33 mouse cellular contexts compared by ENCODE assay signal in the genomic region with DNA sequence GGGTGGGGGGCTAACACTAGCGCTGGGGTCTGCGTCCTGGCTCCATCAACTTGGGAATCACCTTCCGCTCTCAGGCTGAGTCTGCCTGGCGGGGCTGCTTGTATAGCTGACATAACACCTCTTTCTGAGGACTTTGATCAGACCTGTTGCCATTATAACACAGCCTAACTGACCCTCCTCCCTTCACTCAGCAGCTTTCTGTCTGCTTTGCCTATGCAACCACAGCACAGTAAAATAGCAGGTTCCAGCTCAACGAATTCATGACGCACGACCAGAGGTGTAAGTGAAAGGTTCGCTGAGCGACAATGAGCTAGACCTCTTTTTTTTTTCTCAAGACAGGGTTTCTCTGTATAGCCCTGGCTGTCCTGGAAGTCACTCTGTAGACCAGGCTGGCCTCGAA. TPM values are rescaled to one million over a fixed set of nuclear protein-coding genes. Genes with fewer than 3 reads are reported as not detected.
DNase-seq lines count a peak whose midpoint lies in the region; TF ChIP-seq lines count a peak whose summit lies in the region.
"Had no signal": no experiment of that assay in that cellular context is flagged by ENCODE, and none has a peak within 500 bp of the region (broad histone marks: within the 10 kb centered on the region; RNA-seq: fewer than 3 reads in every experiment).

No protein-coding gene starts in this region.

- H3K27ac ChIP-seq in testis, adult 2 months (ENCODE audit: control insufficient read depth, insufficient read depth, low read depth, low read length): no peak overlapping the region
- H3K27ac ChIP-seq: gastrocnemius, adult 2 months; intestine, embryonic 15.5 days; layer of hippocampus, adult 2 months; left cerebral cortex, adult 2 months; limb, embryonic 12.5 days; liver, embryonic 12.5 days; stomach, embryonic 15.5 days had no signal

- TF ChIP-seq POLR2A in testis, adult 2 months (IDR thresholded peaks at IDR 0.05; ENCODE audit: control insufficient read depth, low read depth, low read length): no peak

- H3K27me3 ChIP-seq in testis, adult 2 months (ENCODE audit: control insufficient read depth, insufficient read depth, low read length): no peaks in the 10 kb centered on the region
- H3K27me3 ChIP-seq: intestine, embryonic 15.5 days; limb, embryonic 12.5 days; liver, embryonic 12.5 days; Patski; stomach, embryonic 15.5 days had no signal

- H3K4me1 ChIP-seq in testis, adult 2 months (ENCODE audit: control insufficient read depth, insufficient read depth, low read length): peaks cover 18% of the 10 kb centered on the region

- no peaks in the 10 kb centered on the region for H3K36me3 ChIP-seq in testis, adult 2 months (ENCODE audit: control insufficient read depth, insufficient read depth, low read length)

- H3K4me3 ChIP-seq in testis, adult 2 months (ENCODE audit: control insufficient read depth, low read depth, low read length): peak overlapping the region; percentile 32; the same call in 1 of the 2 replicates
- H3K4me3 ChIP-seq: gastrocnemius, adult 2 months; intestine, embryonic 15.5 days; layer of hippocampus, adult 2 months; left cerebral cortex, adult 2 months; limb, embryonic 12.5 days; liver, embryonic 12.5 days; stomach, embryonic 15.5 days had no signal

- no peak for TF ChIP-seq CTCF in testis, adult 2 months (IDR thresholded peaks at IDR 0.05; ENCODE audit: control insufficient read depth, insufficient read depth, insufficient replicate concordance, low read depth, low read length)

- DNase-seq in kidney, adult 18-20 months: peak; percentile 12
- DNase-seq in kidney, adult 9 months: no peak
- no peak for DNase-seq in testis, postnatal 14 days (ENCODE audit: low spot score)
- DNase-seq in kidney, postnatal 10 days: peak; percentile 47
- DNase-seq in cerebellum, adult 9-11 months: no peak
- no peak for DNase-seq in ovary, postnatal 10 days (ENCODE audit: low spot score)
- DNase-seq: adrenal gland, postnatal 10 days; cerebellum, adult 8-10 months; cerebellum, postnatal 36 days; gastrocnemius, adult 2 months; gastrocnemius, postnatal 36 days; heart, adult 18-20 months; heart, postnatal 14 days; lung, adult 2 months; lung, postnatal 14 days; midbrain, embryonic 14.5 days; retina, postnatal 1 day; right cerebral cortex, postnatal 14 days; thymus, adult 18-20 months; thymus, postnatal 25 days had no signal

RNA-seq across cellular contexts. Expression of a gene that starts 1.6 kb away (rescaled TPM):
- 22.7 and 25.9 TPM in 2 replicates for polyA plus RNA-seq in testis, adult 2 months (2012; rRNA removed)

RNA-seq across cellular contexts. Expression of a gene that starts 2.2 kb away (rescaled TPM):
- polyA plus RNA-seq in testis, adult 2 months (2012; rRNA removed): 1.2 and 1.3 TPM in 2 replicates

RNA-seq across cellular contexts. Expression of a gene that starts 2.7 kb away (rescaled TPM):
- 154 and 173 TPM in 2 replicates for polyA plus RNA-seq in testis, adult 2 months (2012; rRNA removed)
- polyA plus RNA-seq: forebrain, embryonic 14.5 days; heart, embryonic 11.5 days; hindbrain, embryonic 11.5 days; hindbrain, embryonic 16.5 days; intestine, embryonic 15.5 days; limb, embryonic 12.5 days; liver, embryonic 12.5 days; small intestine, adult 2 months; stomach, embryonic 15.5 days had no signal

RNA-seq across cellular contexts. Expression of a gene that starts 8.5 kb away (rescaled TPM):
- 25.3 and 26.0 TPM in 2 replicates for polyA plus RNA-seq in testis, adult 2 months (2012; rRNA removed)

RNA-seq across cellular contexts. Expression of a gene that starts 26.1 kb away (rescaled TPM):
- polyA plus RNA-seq in testis, adult 2 months (2012; rRNA removed): 18.0 and 19.5 TPM in 2 replicates

Comparison
In these comparisons a context has a peak if more than half of its experiments do, and no peak if none do; other contexts are left out.
1. DNase-seq: peak in kidney, adult 18-20 months (single experiment) and kidney, postnatal 10 days (single experiment); none in kidney, adult 9 months (single experiment), testis, postnatal 14 days (single experiment), cerebellum, adult 9-11 months (single experiment) and ovary, postnatal 10 days (single experiment).